Comparison of ENCODE assay signal across 30 mouse cellular contexts in genomic region chr12:104969177-104969576, GRCm38 (mm10). TPM values are rescaled to one million over a fixed set of nuclear protein-coding genes. Genes with fewer than 3 reads are reported as not detected.
DNase-seq lines count a peak whose midpoint lies in the region; ATAC-seq and TF ChIP-seq lines count a peak whose summit lies in the region.
"Had no signal": no experiment of that assay in that cellular context is flagged by ENCODE, and none has a peak within 500 bp of the region (broad histone marks: within the 10 kb centered on the region; RNA-seq: fewer than 3 reads in every experiment).

No protein-coding gene starts in this region.

- H3K27me3 ChIP-seq in heart, postnatal 0 days (ENCODE audit: control insufficient read depth, insufficient read depth, low read length): no peaks in the 10 kb centered on the region
- H3K27me3 ChIP-seq in kidney, postnatal 0 days (ENCODE audit: insufficient read depth, low read length): no peaks in the 10 kb centered on the region
- no peaks in the 10 kb centered on the region for H3K27me3 ChIP-seq in embryonic facial prominence, embryonic 14.5 days (replicated peaks; ENCODE audit: control insufficient read depth, insufficient read depth, low read length)
- H3K27me3 ChIP-seq in hindbrain, postnatal 0 days (ENCODE audit: insufficient read depth, low read length): no peaks in the 10 kb centered on the region
- H3K27me3 ChIP-seq: limb, embryonic 13.5 days; megakaryocyte, embryonic 14.5 days; midbrain, embryonic 13.5 days; neural tube, embryonic 15.5 days; stomach, embryonic 15.5 days had no signal

- WGBS in heart, postnatal 0 days: 71% methylated on average over 9 of the region's 9 CpGs
- 48% methylated on average over 9 of the region's 9 CpGs for WGBS in kidney, postnatal 0 days
- 59% methylated on average over 9 of the region's 9 CpGs for WGBS in embryonic facial prominence, embryonic 14.5 days
- 78% methylated on average over 9 of the region's 9 CpGs for WGBS in hindbrain, postnatal 0 days

- no peak overlapping the region for H3K27ac ChIP-seq in heart, postnatal 0 days (ENCODE audit: low read depth)
- no peak overlapping the region for H3K27ac ChIP-seq in kidney, postnatal 0 days
- no peak overlapping the region for H3K27ac ChIP-seq in embryonic facial prominence, embryonic 14.5 days (replicated peaks; ENCODE audit: low read depth, low read length)
- no peak overlapping the region for H3K27ac ChIP-seq in hindbrain, postnatal 0 days
- H3K27ac ChIP-seq: hindbrain, embryonic 14.5 days; layer of hippocampus, adult 2 months; left cerebral cortex, adult 2 months; limb, embryonic 13.5 days; midbrain, embryonic 13.5 days; neural tube, embryonic 15.5 days; stomach, embryonic 15.5 days had no signal

- no peak for TF ChIP-seq EP300 in heart, postnatal 0 days (IDR thresholded peaks at IDR 0.05; ENCODE audit: low read depth)

- DNase-seq in adrenal gland, postnatal 14 days: peak; percentile 47
- no peak for DNase-seq in adrenal gland, adult 18-20 months (ENCODE audit: low spot score in 2 of 2)
- no peak for DNase-seq in heart, postnatal 0 days (ENCODE audit: low spot score)
- DNase-seq in heart, adult 8-10 months (ENCODE audit: low spot score): no peak
- DNase-seq in kidney, postnatal 0 days (ENCODE audit: low spot score): peak; percentile 25
- DNase-seq in kidney, postnatal 4 days: no peak
- DNase-seq in embryonic facial prominence, embryonic 14.5 days (ENCODE audit: low spot score): peak; percentile 23
- no peak for DNase-seq in hindbrain, postnatal 0 days (ENCODE audit: low spot score)
- DNase-seq: cerebellum, adult 8-10 months; cerebellum, postnatal 25 days; forebrain, postnatal 0 days; gastrocnemius, postnatal 36 days; heart, adult 18-20 months; heart, postnatal 10 days; kidney, adult 9 months; lung, postnatal 4 days; retina, postnatal 1 day; right cerebral cortex, postnatal 14 days had no signal

- no peaks in the 10 kb centered on the region; the same call in none of the 2 replicates for H3K4me1 ChIP-seq in heart, postnatal 0 days (ENCODE audit: control insufficient read depth, insufficient read depth)
- 0 out of 2 replicates have a peak, but pooled peaks cover 3% of the 10 kb centered on the region for H3K4me1 ChIP-seq in kidney, postnatal 0 days (replicated peaks; ENCODE audit: insufficient read depth, low read length)
- H3K4me1 ChIP-seq in embryonic facial prominence, embryonic 14.5 days (ENCODE audit: control insufficient read depth, insufficient read depth, low read length): no peaks in the 10 kb centered on the region; the same call in 1 of the 2 replicates
- H3K4me1 ChIP-seq in hindbrain, postnatal 0 days (ENCODE audit: insufficient read depth, low read length): no peaks in the 10 kb centered on the region

- H3K9me3 ChIP-seq in heart, postnatal 0 days (replicated peaks; ENCODE audit: control insufficient read depth, low read length): no peaks in the 10 kb centered on the region
- H3K9me3 ChIP-seq in kidney, postnatal 0 days (replicated peaks; ENCODE audit: low read length): no peaks in the 10 kb centered on the region
- no peaks in the 10 kb centered on the region for H3K9me3 ChIP-seq in embryonic facial prominence, embryonic 14.5 days (ENCODE audit: control insufficient read depth, low read length)
- no peaks in the 10 kb centered on the region for H3K9me3 ChIP-seq in hindbrain, postnatal 0 days (ENCODE audit: low read length)
- H3K9me3 ChIP-seq: heart, embryonic 12.5 days; limb, embryonic 13.5 days; megakaryocyte, embryonic 14.5 days; midbrain, embryonic 13.5 days; neural tube, embryonic 15.5 days; stomach, embryonic 15.5 days had no signal

- H3K9ac ChIP-seq in heart, postnatal 0 days (replicated peaks; ENCODE audit: low read depth, low read length): no peak overlapping the region
- no peak overlapping the region for H3K9ac ChIP-seq in kidney, postnatal 0 days (ENCODE audit: low read depth, low read length)
- no peak overlapping the region for H3K9ac ChIP-seq in embryonic facial prominence, embryonic 14.5 days (ENCODE audit: low read depth, low read length)
- H3K9ac ChIP-seq in hindbrain, postnatal 0 days (replicated peaks; ENCODE audit: low read length): no peak overlapping the region
- H3K9ac ChIP-seq: forebrain, postnatal 0 days; heart, embryonic 12.5 days; hindbrain, embryonic 14.5 days; limb, embryonic 13.5 days; midbrain, embryonic 13.5 days; neural tube, embryonic 15.5 days; stomach, embryonic 15.5 days had no signal

- peaks cover 9% of the 10 kb centered on the region; the same call in 1 of the 2 replicates for H3K36me3 ChIP-seq in heart, postnatal 0 days (replicated peaks; ENCODE audit: control insufficient read depth, insufficient read depth, low read length)
- H3K36me3 ChIP-seq in kidney, postnatal 0 days (ENCODE audit: insufficient read depth, low read length): peaks cover 3% of the 10 kb centered on the region; the same call in 1 of the 2 replicates
- no peaks in the 10 kb centered on the region for H3K36me3 ChIP-seq in embryonic facial prominence, embryonic 14.5 days (ENCODE audit: control insufficient read depth, insufficient read depth, low read length)
- no peaks in the 10 kb centered on the region for H3K36me3 ChIP-seq in hindbrain, postnatal 0 days (ENCODE audit: insufficient read depth, low read length)
- H3K36me3 ChIP-seq: heart, embryonic 12.5 days; limb, embryonic 13.5 days; midbrain, embryonic 13.5 days; neural tube, embryonic 15.5 days; stomach, embryonic 15.5 days had no signal

- peak; percentile 24; the same call in 1 of the 2 replicates for ATAC-seq in heart, postnatal 0 days (ENCODE audit: insufficient read depth, low read depth)
- no peak; the same call in 1 of the 2 replicates for ATAC-seq in kidney, postnatal 0 days (replicated peaks; ENCODE audit: low FRiP score, low read depth)
- peak; percentile 38; the same call in 1 of the 2 replicates for ATAC-seq in embryonic facial prominence, embryonic 14.5 days (ENCODE audit: low read depth)
- ATAC-seq in hindbrain, postnatal 0 days: no peak
- ATAC-seq: CD4-positive, CD25-positive, alpha-beta regulatory T cell, adult 4 months; forebrain, postnatal 0 days; inflammation-experienced regulatory T-cells, adult 6 months; midbrain, embryonic 13.5 days had no signal

- no peak overlapping the region for H3K4me2 ChIP-seq in heart, postnatal 0 days (ENCODE audit: low read depth, low read length)
- no peak overlapping the region for H3K4me2 ChIP-seq in kidney, postnatal 0 days (ENCODE audit: low read length)
- no peak overlapping the region for H3K4me2 ChIP-seq in embryonic facial prominence, embryonic 14.5 days (ENCODE audit: low read depth, low read length)
- no peak overlapping the region for H3K4me2 ChIP-seq in hindbrain, postnatal 0 days (ENCODE audit: low read depth, low read length)
- H3K4me2 ChIP-seq: heart, embryonic 12.5 days; hindbrain, embryonic 14.5 days; limb, embryonic 13.5 days; liver, embryonic 11.5 days; midbrain, embryonic 13.5 days; neural tube, embryonic 15.5 days; stomach, embryonic 15.5 days had no signal

- H3K4me3 ChIP-seq in heart, postnatal 0 days (ENCODE audit: low read depth, low read length): no peak overlapping the region
- H3K4me3 ChIP-seq in kidney, postnatal 0 days (replicated peaks; ENCODE audit: low read depth, low read length): no peak overlapping the region
- H3K4me3 ChIP-seq in embryonic facial prominence, embryonic 14.5 days (ENCODE audit: low read depth, low read length): no peak overlapping the region
- no peak overlapping the region for H3K4me3 ChIP-seq in hindbrain, postnatal 0 days (ENCODE audit: low read length)
- H3K4me3 ChIP-seq: heart, embryonic 12.5 days; layer of hippocampus, adult 2 months; left cerebral cortex, adult 2 months; limb, embryonic 13.5 days; megakaryocyte, embryonic 14.5 days; midbrain, embryonic 13.5 days; neural tube, embryonic 15.5 days; stomach, embryonic 15.5 days had no signal

- TF ChIP-seq CTCF in heart, postnatal 0 days (IDR thresholded peaks at IDR 0.05; ENCODE audit: low read depth): no peak
- TF ChIP-seq CTCF in kidney, postnatal 0 days (IDR thresholded peaks at IDR 0.05; ENCODE audit: low read depth): no peak
- TF ChIP-seq CTCF in hindbrain, postnatal 0 days (IDR thresholded peaks at IDR 0.05; ENCODE audit: low read depth): no peak

RNA-seq across cellular contexts. Expression of gene Syne3, which starts 40.4 kb away (rescaled TPM):
- 8.4 and 10.2 TPM in 2 replicates for total RNA-seq in adrenal gland, postnatal 14 days (2021)
- 10 to 100 TPM in 1 of 2 experiments, 1 to 10 TPM in 1; 9.3 to 11.4 TPM for total RNA-seq in adrenal gland, adult 18-20 months (2021)
- 5.0 TPM in 2 replicates for total RNA-seq in heart, postnatal 0 days (2014; rRNA removed; ENCODE audit: low replicate concordance)
- polyA plus RNA-seq in heart, postnatal 0 days (2015; fragmentation: Nextera tagmentation; extraction: Ambion mirVana): 1.8 TPM in 2 replicates
- total RNA-seq in heart, adult 8-10 months (2022): 10 to 100 TPM in 1 of 4 experiments, 1 to 10 TPM in 3; 7.2 to 10.5 (median 7.7) TPM
- 1.0 and 1.3 TPM in 2 replicates for polyA plus RNA-seq in kidney, postnatal 0 days (2015; fragmentation: Nextera tagmentation; extraction: Ambion mirVana)
- polyA plus RNA-seq in embryonic facial prominence, embryonic 14.5 days (2014; fragmentation: Nextera tagmentation; extraction: Ambion mirVana): 1.8 and 3.0 TPM in 2 replicates
- total RNA-seq in hindbrain, postnatal 0 days (2014; rRNA removed): 1.4 TPM in 2 replicates
- polyA plus RNA-seq in hindbrain, postnatal 0 days (2015; fragmentation: Nextera tagmentation; extraction: Ambion mirVana): 0.66 and 0.98 TPM in 2 replicates

Comparison
In these comparisons a context has a peak if more than half of its experiments do, and no peak if none do; other contexts are left out.
1. DNase-seq: peak in adrenal gland, postnatal 14 days (single experiment), kidney, postnatal 0 days (single experiment) and embryonic facial prominence, embryonic 14.5 days (single experiment); none in adrenal gland, adult 18-20 months (0 of 2), heart, postnatal 0 days (single experiment), heart, adult 8-10 months (single experiment), kidney, postnatal 4 days (0 of 2) and hindbrain, postnatal 0 days (single experiment).
2. ATAC-seq: peak in heart, postnatal 0 days (single experiment) and embryonic facial prominence, embryonic 14.5 days (single experiment); none in kidney, postnatal 0 days (single experiment) and hindbrain, postnatal 0 days (single experiment).